Mouse (Mus musculus): ENCODE data around the gene Gapdh.

DNA sequence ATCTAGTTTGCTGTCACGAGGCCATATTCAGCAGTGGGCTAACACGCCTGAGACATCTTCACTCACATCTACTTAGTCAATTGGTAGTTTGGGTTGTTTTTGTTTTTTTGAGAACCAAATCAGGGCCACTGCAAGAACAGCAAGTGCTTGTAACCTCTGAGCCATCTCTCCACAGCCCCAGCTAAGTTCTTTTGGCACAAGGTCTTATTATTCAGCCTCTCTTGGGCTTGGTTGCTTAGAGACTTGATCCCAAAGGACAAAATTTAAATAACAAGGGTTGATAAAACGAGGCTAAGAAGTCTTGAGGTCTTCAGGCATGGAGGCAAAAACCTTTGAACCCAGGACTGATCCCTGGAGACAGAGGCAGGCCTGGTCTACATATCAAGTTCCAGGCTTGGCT is 30.0 kb upstream of the Gapdh start:
- no peak for TF ChIP-seq CTCF (IDR thresholded peaks at IDR 0.05; ENCODE audit: low read depth, low read length)
- TF ChIP-seq POLR2A (IDR thresholded peaks at IDR 0.05; ENCODE audit: extremely low read depth, insufficient read depth, low read length): no peak

All from liver, adult 2 months (tissue).